ENCODE assay signal across 21 mouse cellular contexts in genomic region chr11:110010836-110011546, GRCm38 (mm10).
"Had no signal": no experiment of that assay in that cellular context is flagged by ENCODE, and none has a peak within 500 bp of the region (broad histone marks: within the 10 kb centered on the region; RNA-seq: fewer than 3 reads in every experiment).

No protein-coding gene starts in this region.

- H3K27ac ChIP-seq: hindbrain, embryonic 15.5 days; kidney, embryonic 15.5 days; limb, embryonic 12.5 days; limb, embryonic 15.5 days; macrophage; midbrain, embryonic 12.5 days; midbrain, embryonic 15.5 days; neural tube, embryonic 12.5 days; neural tube, embryonic 15.5 days had no signal

- H3K9ac ChIP-seq: hindbrain, embryonic 15.5 days; kidney, embryonic 15.5 days; limb, embryonic 12.5 days; limb, embryonic 15.5 days; lung, embryonic 14.5 days; midbrain, embryonic 12.5 days; midbrain, embryonic 15.5 days; neural tube, embryonic 12.5 days; neural tube, embryonic 15.5 days had no signal

- H3K4me1 ChIP-seq: hindbrain, embryonic 15.5 days; kidney, embryonic 15.5 days; limb, embryonic 12.5 days; limb, embryonic 15.5 days; midbrain, embryonic 12.5 days; midbrain, embryonic 15.5 days; neural tube, embryonic 12.5 days; neural tube, embryonic 15.5 days had no signal

- ATAC-seq: lung, postnatal 0 days; midbrain, embryonic 15.5 days had no signal

- DNase-seq: kidney, adult 11 months; kidney, postnatal 10 days; kidney, postnatal 4 days; left cerebral cortex, postnatal 4 days; lung, embryonic 14.5 days; right cerebral cortex, adult 18-20 months; right cerebral cortex, postnatal 14 days; spleen, adult 18-20 months; thymus, adult 2 months; thymus, postnatal 14 days; thymus, postnatal 4 days had no signal

- H3K9me3 ChIP-seq: hindbrain, embryonic 15.5 days; kidney, embryonic 15.5 days; limb, embryonic 12.5 days; limb, embryonic 15.5 days; midbrain, embryonic 12.5 days; midbrain, embryonic 15.5 days; neural tube, embryonic 12.5 days; neural tube, embryonic 15.5 days had no signal

- H3K36me3 ChIP-seq: hindbrain, embryonic 15.5 days; kidney, embryonic 15.5 days; limb, embryonic 12.5 days; limb, embryonic 15.5 days; midbrain, embryonic 12.5 days; midbrain, embryonic 15.5 days; neural tube, embryonic 12.5 days; neural tube, embryonic 15.5 days had no signal

- H3K4me2 ChIP-seq: hindbrain, embryonic 15.5 days; kidney, embryonic 15.5 days; limb, embryonic 12.5 days; limb, embryonic 15.5 days; lung, embryonic 14.5 days; midbrain, embryonic 12.5 days; midbrain, embryonic 15.5 days; neural tube, embryonic 12.5 days; neural tube, embryonic 15.5 days had no signal

- H3K27me3 ChIP-seq: hindbrain, embryonic 15.5 days; kidney, embryonic 15.5 days; limb, embryonic 12.5 days; limb, embryonic 15.5 days; midbrain, embryonic 12.5 days; midbrain, embryonic 15.5 days; neural tube, embryonic 12.5 days; neural tube, embryonic 15.5 days had no signal

- H3K4me3 ChIP-seq: hindbrain, embryonic 15.5 days; kidney, embryonic 15.5 days; limb, embryonic 12.5 days; limb, embryonic 15.5 days; midbrain, embryonic 12.5 days; midbrain, embryonic 15.5 days; neural tube, embryonic 12.5 days; neural tube, embryonic 15.5 days had no signal
